8 mouse cellular contexts compared by ENCODE assay signal in the genomic region with DNA sequence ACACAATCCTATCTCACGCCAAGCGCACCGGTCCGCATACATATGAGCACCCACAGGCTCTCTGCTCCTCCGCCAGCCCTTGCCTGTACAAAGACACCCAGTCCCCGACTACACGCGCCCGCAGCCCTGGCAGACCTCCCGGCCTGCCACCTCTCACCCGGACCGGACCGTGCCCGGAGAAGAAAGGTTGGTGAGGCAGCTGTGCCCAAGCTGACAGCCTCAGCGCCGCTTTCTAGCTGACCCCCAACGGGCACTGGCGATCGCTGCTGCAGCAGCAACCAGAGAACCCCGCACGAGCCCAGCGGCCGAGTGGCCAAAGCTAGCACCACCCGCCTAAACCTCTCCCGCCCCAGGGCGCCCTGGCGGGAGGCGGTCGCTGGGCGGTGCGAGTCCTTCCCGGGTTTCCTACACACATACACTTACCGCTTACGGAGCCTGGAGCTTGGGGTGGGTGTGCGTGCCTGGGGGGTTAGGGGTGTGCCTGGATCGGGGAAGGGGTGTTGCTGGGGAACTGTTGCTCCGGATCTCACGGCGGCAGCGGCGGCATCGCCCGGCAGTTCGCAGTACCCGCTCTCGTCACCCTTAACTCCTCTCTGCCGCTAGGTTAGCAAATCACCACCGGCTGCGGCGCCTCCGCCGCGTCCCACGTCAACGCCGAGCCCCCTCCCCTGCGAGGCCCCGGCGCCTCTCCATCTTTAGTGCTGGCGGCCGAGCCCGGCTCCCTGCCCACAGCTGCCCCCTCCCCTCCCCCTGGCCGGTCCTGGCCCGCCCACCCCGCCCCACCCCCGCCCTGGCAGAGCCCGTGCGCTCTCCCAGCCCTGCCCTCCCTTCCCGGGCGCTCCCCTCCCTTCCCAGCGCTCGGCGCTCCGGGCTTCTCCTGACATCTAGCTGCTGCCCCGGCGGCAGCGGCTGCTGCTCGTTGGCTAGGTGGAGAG. TPM values are rescaled to one million over a fixed set of nuclear protein-coding genes. Genes with fewer than 3 reads are reported as not detected.
A peak's percentile ranks its signal among the peaks of the same experiment; 100 is the strongest.
DNase-seq lines count a peak whose midpoint lies in the region; ATAC-seq and TF ChIP-seq lines count a peak whose summit lies in the region.

A gene (minus strand): TSS at position 592 of the 935 bp plus-strand sequence.

- peak; percentile 92 for ATAC-seq in hindbrain, postnatal 0 days
- peak; percentile 67 for ATAC-seq in megakaryocyte, adult 5-6 weeks (ENCODE audit: poor library complexity, severe bottlenecking)
- ATAC-seq in activated CD4-positive, CD25-positive, alpha-beta regulatory T cell, adult 4 months, result no peak

- H3K36me3 ChIP-seq in hindbrain, postnatal 0 days (ENCODE audit: insufficient read depth, low read length), result no peaks in the 10 kb centered on the region

- peak within 1 kb of the TSS; percentile 70 for H3K9ac ChIP-seq in hindbrain, postnatal 0 days (replicated peaks; ENCODE audit: low read length)

- peak within 1 kb of the TSS; percentile 68 for H3K27ac ChIP-seq in hindbrain, postnatal 0 days

- under 1% methylated on average over 64 of the region's 78 CpGs for WGBS in hindbrain, postnatal 0 days

- H3K4me2 ChIP-seq in hindbrain, postnatal 0 days (ENCODE audit: low read depth, low read length), result peak within 1 kb of the TSS; percentile 100

- DNase-seq in adrenal gland, postnatal 10 days, result peak; percentile 90
- peak; percentile 92 for DNase-seq in embryo, embryonic 10 days (ENCODE audit: low spot score)
- peak; percentile 88 for DNase-seq in gastrocnemius, postnatal 14 days
- peak; percentile 92 for DNase-seq in hindbrain, postnatal 0 days (ENCODE audit: low spot score)
- DNase-seq in left cerebral cortex, postnatal 10 days (ENCODE audit: extremely low spot score in 1 of 2, low spot score in 2 of 2), result peak; percentile 80 to 87
- peak; percentile 67 to 77 for DNase-seq in right cerebral cortex, adult 2 months (ENCODE audit: low spot score in 2 of 2)

- TF ChIP-seq CTCF in hindbrain, postnatal 0 days (IDR thresholded peaks at IDR 0.05; ENCODE audit: low read depth), result peak; percentile 12; the same call in 1 of the 2 replicates

- peak within 1 kb of the TSS; percentile 79 for H3K4me3 ChIP-seq in hindbrain, postnatal 0 days (ENCODE audit: low read length)

- 0 out of 2 replicates have a peak, but pooled peaks cover 4% of the 10 kb centered on the region for H3K27me3 ChIP-seq in hindbrain, postnatal 0 days (ENCODE audit: insufficient read depth, low read length)

- H3K4me1 ChIP-seq in hindbrain, postnatal 0 days (ENCODE audit: insufficient read depth, low read length), result 0 out of 2 replicates have a peak, but pooled peaks cover 15% of the 10 kb centered on the region

- intact Hi-C loops in gastrocnemius, postnatal 14 days (cut with DNase I; ENCODE audit: low total_unique reads), result loop anchor here (5.0 kb wide), 1 partner anchor 104 kb away; no protein-coding TSS in a partner anchor
- intact Hi-C loops in left cerebral cortex, postnatal 10 days (cut with DNase I), result loop anchor here (5.0 kb wide), 2 partner anchors 99 to 179 kb away; no protein-coding TSS in a partner anchor

- H3K9me3 ChIP-seq in hindbrain, postnatal 0 days (ENCODE audit: low read length), result no peaks in the 10 kb centered on the region

RNA-seq across cellular contexts. Expression of the gene that starts here (rescaled TPM):
- 10 to 100 TPM; 28.0 to 83.4 TPM for total RNA-seq in adrenal gland, postnatal 10 days (2021)
- 100 to 1,000 TPM in 1 of 2 experiments, 10 to 100 TPM in 1; 70.1 to 157 TPM for total RNA-seq in gastrocnemius, postnatal 14 days (2021)
- 11.2 and 13.5 TPM in 2 replicates for total RNA-seq in hindbrain, postnatal 0 days (2014; rRNA removed)
- polyA plus RNA-seq in hindbrain, postnatal 0 days (2015; fragmentation: Nextera tagmentation; extraction: Ambion mirVana), result 5.4 and 6.8 TPM in 2 replicates
- 10 to 100 TPM; 32.2 to 47.0 TPM for total RNA-seq in left cerebral cortex, postnatal 10 days (2021)
- total RNA-seq in megakaryocyte, adult 5-6 weeks (2015), result 1.9 and 3.0 TPM in 2 replicates
- 2.2 and 2.7 TPM in 2 replicates for total RNA-seq in megakaryocyte, adult 5-6 weeks (2017)
- polyA plus RNA-seq in activated CD4-positive, CD25-positive, alpha-beta regulatory T cell, adult 4 months (2017; shearing (Covaris generic)), result not detected
